Mouse (Mus musculus): ENCODE results near the gene Dcst2.

The Dcst2 gene

DNA sequence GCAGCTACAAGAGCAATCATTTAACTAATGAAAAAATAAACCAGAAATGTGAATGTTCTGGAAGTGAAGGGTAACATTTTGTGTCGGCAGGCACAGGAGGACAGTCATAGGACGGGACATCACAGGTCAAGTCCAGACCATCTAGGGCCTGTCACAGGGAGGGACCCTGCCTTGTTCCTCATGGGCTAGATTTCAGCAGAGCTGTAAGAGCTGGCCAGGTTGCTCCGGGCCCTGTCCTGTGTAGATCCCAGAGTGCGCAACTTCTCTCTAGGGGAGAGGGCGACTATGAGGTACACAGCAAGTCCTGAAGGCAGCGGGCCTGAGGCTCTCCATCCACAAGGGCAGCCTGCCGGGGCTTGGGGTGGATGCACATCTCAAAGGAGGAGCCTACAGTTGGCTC is at the start of gene Dcst2:
Gene Dcst2 (plus strand): TSS at position 301 of the 400 bp plus-strand sequence.
- no peak for DNase-seq

DNA sequence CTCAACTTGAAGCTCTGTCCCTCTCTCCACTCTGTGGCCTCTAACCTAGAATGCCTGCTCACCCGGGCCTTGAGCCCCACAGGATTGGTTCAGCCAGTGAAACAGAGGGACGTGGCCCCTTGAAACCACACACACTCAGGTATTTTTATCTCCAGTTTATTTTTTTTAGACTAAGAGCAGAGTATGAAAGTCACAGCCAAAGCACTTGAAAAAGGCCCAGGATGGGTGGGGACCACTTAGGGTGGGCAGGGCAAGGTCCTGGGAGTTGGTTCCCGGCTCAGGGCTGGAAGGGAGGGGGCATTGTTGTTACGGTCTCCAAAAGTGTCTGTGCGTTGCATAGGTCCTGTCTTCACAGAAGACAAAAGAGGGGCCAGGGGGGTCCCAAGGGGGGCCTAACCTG is 47.4 kb upstream of the Dcst2 start:
- no peak for DNase-seq

DNA sequence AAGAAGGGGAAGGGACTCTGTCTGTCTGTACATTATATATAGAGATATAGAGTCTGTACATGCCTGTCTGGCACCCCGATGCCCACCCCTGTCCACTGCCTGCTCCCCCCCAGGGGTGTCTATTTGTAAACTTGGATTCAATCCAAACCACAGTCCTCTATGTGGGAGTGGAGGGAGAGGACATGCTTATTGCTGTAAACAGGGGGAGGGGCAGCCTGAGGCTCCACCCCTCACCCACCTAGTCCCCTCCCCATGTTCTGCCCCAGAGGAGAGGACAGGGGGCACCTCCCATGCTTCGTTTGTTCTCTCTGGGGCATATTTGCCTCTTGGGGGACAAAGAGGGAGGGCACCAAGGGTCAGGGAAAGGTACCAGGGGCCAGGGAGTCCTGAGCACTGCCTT is 47.0 kb upstream of the Dcst2 start:
- DNase-seq: no peak

DNA sequence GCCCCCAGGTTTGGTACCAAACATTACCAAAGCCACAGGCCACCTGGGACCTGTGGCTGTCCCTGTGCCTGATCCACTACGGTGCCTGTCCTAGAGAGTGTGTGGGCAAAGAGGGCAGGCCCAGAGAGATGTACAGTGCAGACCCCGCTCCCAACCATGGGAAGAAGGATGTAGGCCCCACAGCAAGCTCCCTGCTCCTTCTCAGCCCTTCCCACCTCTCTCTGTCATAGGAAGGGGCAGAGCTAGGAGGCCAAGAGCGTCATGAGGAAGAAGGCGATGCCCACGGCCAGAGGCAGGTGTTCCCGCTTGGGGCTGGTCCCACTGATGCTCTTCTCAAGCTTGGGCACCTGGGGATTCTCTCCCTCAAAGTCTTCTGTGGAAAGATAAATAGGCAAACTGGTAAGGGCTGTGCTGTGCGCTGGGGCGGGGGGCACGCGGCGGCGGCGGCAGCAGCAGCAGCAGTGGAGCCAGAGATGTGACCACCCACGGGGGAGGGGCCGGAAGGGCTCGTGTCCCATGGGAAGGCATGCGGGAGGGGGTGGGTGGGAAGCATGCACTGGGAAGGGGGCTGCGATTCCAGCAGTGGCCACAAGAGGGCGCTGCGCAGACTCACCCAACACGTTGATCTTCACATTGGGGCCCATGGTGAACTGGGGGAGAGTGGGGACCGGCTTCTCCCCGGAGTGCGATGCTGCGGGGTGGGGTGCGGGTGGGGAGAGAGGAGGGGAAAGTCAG is 46.4 kb upstream of the Dcst2 start:
- peak; percentile 84 for DNase-seq

GRCm38 (mm10) chr3:89315930-89316831 is 45.6 kb upstream of the Dcst2 start:
- peak; percentile 39 for DNase-seq

- DNase-seq: peak; percentile 91
Measured at GRCm38 (mm10) chr3:89316833-89317232, 44.9 kb upstream of the Dcst2 start.

DNA sequence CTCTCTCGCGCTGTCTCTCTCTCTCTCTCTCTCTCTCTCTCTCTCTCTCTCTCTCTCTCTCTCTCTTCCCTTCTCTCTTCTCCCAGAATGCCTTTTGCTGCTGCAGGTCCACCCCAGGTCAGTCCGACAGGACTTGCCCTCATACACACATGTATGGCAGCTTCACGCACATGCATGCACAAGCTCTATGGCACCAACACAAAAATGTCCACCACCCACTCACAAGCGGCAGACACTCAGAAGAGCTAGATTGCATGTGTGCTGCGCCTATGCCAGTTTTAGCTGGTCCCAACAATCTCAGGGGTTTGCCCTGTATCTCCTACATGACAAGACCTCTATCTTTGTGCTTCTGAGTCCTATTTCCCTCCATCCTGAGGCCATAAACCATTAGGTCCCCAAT is 44.5 kb upstream of the Dcst2 start:
- no peak for DNase-seq

DNA sequence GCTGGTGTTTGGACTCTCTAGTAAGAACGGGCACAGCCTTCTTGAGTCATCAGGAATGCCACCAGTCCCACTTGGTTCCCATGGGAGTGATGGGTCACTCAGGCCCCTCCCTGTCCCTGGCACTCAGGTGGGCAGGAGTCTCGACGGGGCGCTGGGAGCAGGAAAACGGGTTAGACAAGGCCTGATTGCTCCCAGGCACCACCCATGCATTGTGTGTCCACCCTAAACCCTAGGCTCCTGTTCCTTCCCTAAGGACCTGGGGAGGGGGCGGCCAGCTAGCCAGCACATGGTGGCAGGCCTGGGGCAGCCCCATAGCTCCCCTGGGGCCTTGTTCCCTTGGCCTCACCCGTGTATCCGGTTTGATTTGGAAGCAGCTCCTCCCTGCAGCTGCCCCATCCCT is 43.5 kb upstream of the Dcst2 start:
- DNase-seq: no peak

- no peak for DNase-seq
Measured at GRCm38 (mm10) chr3:89318971-89319590, 42.7 kb upstream of the Dcst2 start.

DNA sequence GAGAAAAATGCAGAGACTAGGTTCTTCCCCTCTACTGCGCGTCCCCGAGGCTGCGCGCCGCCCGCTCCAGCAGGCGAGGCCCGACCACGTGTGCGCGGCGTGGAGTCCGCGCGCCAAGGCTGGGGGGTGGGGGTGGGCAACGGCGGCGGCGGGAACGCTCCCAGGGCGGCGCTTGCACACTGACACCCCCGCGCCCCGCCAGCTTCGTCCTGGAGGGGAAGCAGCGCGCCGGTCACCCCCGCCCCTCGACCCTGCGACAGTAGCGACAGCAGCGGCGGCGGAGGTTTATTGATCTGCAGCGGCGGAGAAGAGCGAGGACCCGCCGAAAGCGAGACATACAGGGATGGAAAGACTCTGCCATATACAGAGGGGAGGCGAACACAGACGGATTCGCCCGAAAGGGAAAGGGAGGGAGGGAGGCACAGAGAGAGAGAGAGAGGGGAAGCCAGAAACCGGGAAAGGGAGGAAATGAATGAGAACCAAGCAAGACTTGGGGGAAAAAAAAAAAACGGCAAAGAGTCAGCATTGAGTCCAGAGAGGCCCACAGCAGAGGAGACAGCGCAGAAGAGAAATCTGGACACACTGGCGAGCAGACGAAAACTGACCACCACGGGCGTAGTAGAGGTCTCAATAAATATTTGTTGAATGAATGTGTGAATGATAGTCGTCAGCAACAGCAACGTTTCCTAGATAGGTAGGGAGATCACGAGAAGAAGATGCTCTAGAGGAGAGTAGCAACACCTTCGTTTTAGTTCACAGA is 42.0 kb upstream of the Dcst2 start:
- DNase-seq: no peak

DNA sequence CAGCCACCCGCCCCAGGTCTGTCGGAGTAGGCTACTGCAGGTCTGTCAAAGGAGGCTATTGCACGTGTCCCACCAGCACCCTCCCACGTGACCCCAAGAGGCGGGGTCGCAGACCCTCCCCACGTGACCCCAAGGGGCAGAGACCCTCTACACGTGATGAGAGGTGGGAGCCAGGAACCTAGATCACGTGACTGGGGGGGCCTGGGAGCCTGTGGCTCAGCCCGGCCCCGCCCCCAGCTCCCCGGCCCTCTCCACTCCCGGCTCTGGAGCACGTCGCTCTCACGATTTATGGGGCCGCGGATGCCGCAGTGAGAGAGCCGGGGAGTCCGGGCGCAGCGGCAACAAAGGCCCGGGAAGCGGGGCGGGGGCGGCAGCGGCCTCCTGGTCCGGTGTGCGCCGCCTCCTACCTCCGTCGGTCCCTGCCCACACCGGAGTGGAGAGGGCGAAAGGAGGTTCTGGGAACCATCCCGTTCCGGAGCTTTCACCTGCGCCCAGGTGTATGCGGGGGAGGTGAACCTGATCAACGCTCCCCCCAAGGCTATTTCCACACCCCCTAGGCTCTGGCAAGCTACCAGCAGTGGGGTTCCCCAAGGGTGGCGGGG is 41.1 kb upstream of the Dcst2 start:
- peak; percentile 42 for DNase-seq

- DNase-seq: peak; percentile 35
Measured at GRCm38 (mm10) chr3:89321183-89322130, 40.3 kb upstream of the Dcst2 start.

GRCm38 (mm10) chr3:89322131-89322500 is 39.7 kb upstream of the Dcst2 start:
- DNase-seq: peak; percentile 21

DNA sequence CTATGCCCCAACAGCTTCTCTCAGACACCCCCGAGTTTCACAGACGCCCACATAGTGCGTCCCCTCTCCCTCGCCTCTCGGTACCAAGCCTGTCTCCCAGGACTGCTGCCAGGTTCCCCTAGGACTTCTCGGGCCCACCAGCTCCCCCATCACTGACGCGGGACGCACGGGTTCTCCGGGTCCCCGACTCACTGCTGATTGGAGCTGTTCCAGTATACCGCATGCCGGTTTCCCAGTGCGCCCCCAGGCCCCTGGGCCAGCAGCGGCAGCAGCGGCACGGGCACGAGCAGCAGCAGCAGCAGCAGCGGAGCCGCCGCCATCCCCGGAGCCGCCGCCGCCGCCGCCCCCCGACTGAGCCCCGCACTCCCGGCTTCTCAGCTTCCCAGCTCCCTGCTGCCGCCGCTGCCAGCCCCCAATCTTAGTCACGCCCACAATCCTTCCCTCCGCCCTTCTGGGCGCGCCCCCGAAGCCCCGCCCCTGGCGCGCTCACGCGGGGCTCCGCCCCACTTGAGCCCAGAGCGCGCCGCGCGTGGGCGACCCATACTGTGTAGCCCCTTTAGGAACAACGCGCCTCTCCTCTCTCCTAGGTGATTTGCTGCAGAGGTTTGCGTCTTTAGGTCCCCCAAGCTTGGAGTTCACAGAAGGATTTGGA is 39.1 kb upstream of the Dcst2 start, which contains the start of gene Efna3:
Gene Efna3 (minus strand): TSS at position 452 of the 652 bp plus-strand sequence.
- DNase-seq: peak; percentile 80

GRCm38 (mm10) chr3:89325882-89326281 is 35.9 kb upstream of the Dcst2 start:
- DNase-seq: no peak

- no peak for DNase-seq
Measured at GRCm38 (mm10) chr3:89327371-89327870, 34.4 kb upstream of the Dcst2 start.

DNA sequence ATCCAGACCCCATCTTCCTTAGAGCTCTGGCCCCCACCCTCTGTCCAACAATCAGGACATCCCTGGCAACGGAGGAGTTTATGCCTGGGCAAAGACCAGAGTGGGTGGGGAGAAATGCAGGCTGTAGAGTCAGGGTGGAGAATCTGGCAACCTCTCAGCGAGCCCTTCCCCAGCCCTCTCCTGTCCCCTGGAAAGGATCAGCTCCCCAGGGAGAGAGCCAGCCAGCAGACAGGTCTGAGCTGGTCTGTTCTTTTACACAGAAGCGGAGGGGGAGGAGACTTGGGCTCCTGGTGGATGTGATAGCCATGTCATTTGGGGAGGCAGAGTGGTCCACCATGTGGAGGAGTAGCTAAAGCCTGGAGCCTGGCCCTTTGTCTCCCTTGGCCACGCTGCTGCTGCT is 33.2 kb upstream of the Dcst2 start:
- no peak for DNase-seq

DNA sequence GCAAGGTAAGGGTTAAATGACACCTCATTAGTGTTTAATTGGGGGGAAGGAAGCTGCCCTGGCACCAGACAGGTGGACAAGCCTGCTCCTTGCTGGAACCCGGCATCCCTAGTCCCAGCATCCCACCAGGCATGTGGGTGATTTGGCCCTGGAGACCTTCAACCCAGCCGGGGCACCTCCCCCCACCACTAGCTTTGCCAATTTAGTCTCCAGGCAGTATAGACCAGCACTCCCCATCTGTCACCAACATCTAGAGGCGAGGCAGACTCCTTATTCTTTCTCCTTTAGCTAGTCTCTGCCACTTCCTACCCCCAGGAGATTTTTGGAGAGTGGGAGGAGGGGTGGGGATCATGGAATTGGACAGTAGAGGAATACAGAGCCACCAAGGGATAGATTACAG is 31.4 kb upstream of the Dcst2 start:
- no peak for DNase-seq

- no peak for DNase-seq
Measured at GRCm38 (mm10) chr3:89330948-89331347, 30.8 kb upstream of the Dcst2 start.

DNA sequence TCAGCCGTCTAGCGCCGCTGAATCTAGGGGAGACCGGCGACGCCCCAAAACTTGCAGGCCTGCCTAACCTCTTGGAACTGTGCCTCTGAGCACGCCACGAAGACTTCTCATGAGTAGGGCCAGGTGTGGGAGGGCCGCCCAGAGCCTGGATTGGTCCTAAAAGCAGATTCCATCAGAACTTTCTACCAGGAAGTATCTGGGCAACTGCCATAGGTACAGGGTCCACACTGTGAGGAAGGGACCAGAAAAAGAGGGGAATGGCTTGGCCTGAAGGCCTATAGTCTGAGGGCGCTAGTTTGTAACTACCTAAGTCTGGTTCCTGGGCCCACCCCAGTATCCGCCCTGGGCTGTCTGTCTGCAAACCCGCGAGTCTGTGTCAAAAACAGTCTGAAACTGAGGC is 30.2 kb upstream of the Dcst2 start:
- DNase-seq: no peak

All from kidney, adult 18-20 months (tissue).